Mouse (Mus musculus) stomach, embryonic 14.5 days (tissue): ENCODE measurements around the gene Timp3. TPM values are rescaled to one million over a fixed set of nuclear protein-coding genes. Genes with fewer than 3 reads are reported as not detected.

Experiments used
- ATAC-seq: fragments of 200-750 bp; cut with Nextera tagmentation; 2 replicates; pipeline ENCODE4 v1.8.0; 2017; ENCODE audit warnings: low read depth, moderate TSS enrichment; ENCODE audit not compliant: insufficient number of reproducible peaks, insufficient read depth, low FRiP score
- H3K27ac ChIP-seq: fragments of 300-500 bp; sonication (generic); 2 replicates; pipeline ENCODE4 v1.5.1; 2014; ENCODE audit warnings: mild to moderate bottlenecking, low read length, moderate library complexity, mixed read lengths
- H3K27me3 ChIP-seq: fragments of 300-500 bp; sonication (generic); 2 replicates; pipeline ENCODE4 v1.6.1; 2014; ENCODE audit warnings: low read length, control low read depth, mixed read lengths; ENCODE audit not compliant: control insufficient read depth, insufficient read depth
- H3K36me3 ChIP-seq: fragments of 300-500 bp; sonication (generic); 2 replicates; pipeline ENCODE4 v1.6.1; 2014; ENCODE audit warnings: mild to moderate bottlenecking, control low read depth, low read length, moderate library complexity, mixed read lengths; ENCODE audit not compliant: control insufficient read depth, insufficient read depth
- H3K4me1 ChIP-seq: fragments of 300-500 bp; sonication (generic); 2 replicates; pipeline ENCODE4 v1.6.1; 2014; ENCODE audit warnings: low read length, control low read depth, mixed read lengths; ENCODE audit not compliant: control insufficient read depth, insufficient read depth
- H3K4me2 ChIP-seq: fragments of 300-500 bp; sonication (generic); replicated peaks from 2 replicates; pipeline ENCODE4 v1.6.1; 2014; ENCODE audit warnings: low read depth, low read length, control low read depth
- H3K4me3 ChIP-seq: fragments of 300-500 bp; sonication (generic); 2 replicates; pipeline ENCODE4 v1.5.1; 2014; ENCODE audit warnings: low read depth, low read length, control low read depth
- H3K9ac ChIP-seq: fragments of 300-500 bp; sonication (generic); replicated peaks from 2 replicates; pipeline ENCODE4 v1.6.1; 2014; ENCODE audit warnings: low read depth, mild to moderate bottlenecking, control low read depth, low read length, moderate library complexity, mixed read lengths
- H3K9me3 ChIP-seq: fragments of 300-500 bp; sonication (generic); 2 replicates; pipeline ENCODE4 v1.6.1; 2016; ENCODE audit warnings: low read depth, low read length, control low read depth; ENCODE audit not compliant: control insufficient read depth
- WGBS: fragments of 180-500 bp; shearing (Covaris S2); extraction: QIAGEN DNeasy Blood & Tissue Kit; methylation state at CpG from one replicate; pipeline ENCODE4 v1.1.7; 2014; 5-methylcytosine and 5-hydroxymethylcytosine counted together
- polyA plus RNA-seq: library from polyadenylated mRNA; unstranded; fragments of >200 nt; fragmentation: Nextera tagmentation; extraction: Ambion mirVana; gene quantifications from 2 replicates; pipeline ENCODE4 v1.2.1, GENCODE M21; 2014

Gene Timp3
- polyA plus RNA-seq, 1 experiment from 2014 or later, result 88.0 TPM

- Histone ChIP-seq H3K27me3 (no peaks in the 10 kb centered on the region), H3K9me3 (no peaks in the 10 kb centered on the region), H3K27ac (peak overlapping the region; percentile 79; the same call in 1 of the 2 replicates), H3K4me3 (no peak overlapping the region), H3K4me1 (peaks cover 6% of the 10 kb centered on the region), H3K9ac (no peak overlapping the region), H3K36me3 (no peaks in the 10 kb centered on the region), H3K4me2 (no peak overlapping the region)
- ATAC-seq, result peak; percentile 35; the same call in 1 of the 2 replicates
- WGBS, result 24% methylated on average over 9 of the region's 9 CpGs
Measured at GRCm38 (mm10) chr10:86381150-86381921, 81.2 kb downstream of the Timp3 start.

DNA sequence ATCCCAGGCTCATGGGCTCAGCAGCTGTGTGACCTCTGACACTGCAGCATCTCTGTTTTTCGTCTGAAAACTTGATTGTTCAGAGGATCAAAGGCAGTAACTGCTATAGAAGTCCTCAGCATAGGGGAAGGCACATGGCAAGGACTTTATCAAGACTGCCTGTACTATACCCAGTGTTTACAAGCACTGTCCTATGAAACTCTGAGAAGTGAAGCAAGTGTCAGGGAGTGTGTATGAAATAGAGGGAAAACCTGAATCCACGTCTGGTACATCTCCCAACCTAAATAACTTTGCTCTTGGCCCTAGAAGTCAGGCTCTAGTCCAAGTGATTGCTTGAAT lies 81.7 kb downstream of the Timp3 start:
- Histone ChIP-seq H3K4me2 (no peak overlapping the region), H3K27ac (peak overlapping the region; percentile 15; the same call in 1 of the 2 replicates), H3K4me1 (peaks cover 7% of the 10 kb centered on the region), H3K9me3 (no peaks in the 10 kb centered on the region), H3K9ac (no peak overlapping the region), H3K27me3 (no peaks in the 10 kb centered on the region), H3K36me3 (no peaks in the 10 kb centered on the region), H3K4me3 (no peak overlapping the region)
- WGBS, result 15% methylated on average over 2 of the region's 2 CpGs
- ATAC-seq, result peak; percentile 48; the same call in 1 of the 2 replicates

DNA sequence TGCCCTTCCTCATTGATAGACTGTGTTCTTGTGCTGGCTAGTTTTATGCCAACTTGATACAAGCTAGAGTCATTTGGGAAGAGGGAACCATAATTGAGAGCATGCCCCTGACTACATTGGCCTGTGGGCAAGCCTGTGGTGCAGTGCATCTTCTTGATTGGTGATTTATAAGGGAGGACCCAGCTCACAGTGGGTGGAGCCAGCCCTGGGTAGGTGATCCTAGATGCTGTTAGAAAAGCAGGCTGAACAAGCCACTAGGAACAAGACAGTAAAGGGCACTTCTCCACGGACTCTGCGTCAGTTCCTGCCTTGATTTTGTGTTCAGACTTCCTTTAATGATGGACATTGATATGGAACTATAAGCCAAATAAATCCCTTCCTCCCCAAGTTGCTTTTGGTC lies 84.5 kb downstream of the Timp3 start:
- Histone ChIP-seq H3K9me3 (no peaks in the 10 kb centered on the region), H3K27ac (no peak overlapping the region), H3K4me2 (no peak overlapping the region), H3K36me3 (no peaks in the 10 kb centered on the region), H3K27me3 (no peaks in the 10 kb centered on the region), H3K4me1 (peaks cover 15% of the 10 kb centered on the region), H3K4me3 (no peak overlapping the region), H3K9ac (no peak overlapping the region)
- ATAC-seq, result no peak
- WGBS, result 75% methylated on average over 2 of the region's 2 CpGs

- Histone ChIP-seq H3K4me3 (no peak overlapping the region), H3K36me3 (no peaks in the 10 kb centered on the region), H3K9me3 (no peaks in the 10 kb centered on the region), H3K9ac (no peak overlapping the region), H3K4me1 (peaks cover 15% of the 10 kb centered on the region), H3K27ac (no peak overlapping the region), H3K4me2 (no peak overlapping the region), H3K27me3 (no peaks in the 10 kb centered on the region)
- no peak for ATAC-seq
- 75% methylated on average over 4 of the region's 4 CpGs for WGBS
Measured at GRCm38 (mm10) chr10:86385656-86386055, 85.5 kb downstream of the Timp3 start.

DNA sequence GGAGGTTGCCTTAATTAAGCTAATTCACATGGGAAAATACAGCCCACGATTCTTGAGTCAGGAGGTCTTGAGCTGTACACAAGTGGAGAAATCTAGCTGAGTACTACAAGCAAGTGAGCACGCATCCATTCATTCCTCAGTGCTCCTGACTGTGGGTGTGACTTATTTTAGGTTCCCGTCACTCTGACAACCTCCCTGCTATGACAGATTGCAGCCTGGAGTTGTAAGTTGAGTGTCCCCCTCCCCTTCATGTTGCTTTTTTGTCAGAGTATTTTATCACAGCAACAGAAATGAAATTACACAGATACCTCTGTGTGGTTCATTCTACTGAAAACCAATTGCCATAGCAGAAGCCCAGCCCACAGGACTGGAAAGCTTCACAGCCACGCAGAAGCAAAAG lies 86.1 kb downstream of the Timp3 start:
- Histone ChIP-seq H3K4me3 (no peak overlapping the region), H3K27ac (no peak overlapping the region), H3K36me3 (no peaks in the 10 kb centered on the region), H3K4me1 (peaks cover 15% of the 10 kb centered on the region), H3K27me3 (no peaks in the 10 kb centered on the region), H3K9me3 (no peaks in the 10 kb centered on the region), H3K9ac (no peak overlapping the region), H3K4me2 (no peak overlapping the region)
- no peak for ATAC-seq
- WGBS, result 73% methylated on average over 4 of the region's 4 CpGs

DNA sequence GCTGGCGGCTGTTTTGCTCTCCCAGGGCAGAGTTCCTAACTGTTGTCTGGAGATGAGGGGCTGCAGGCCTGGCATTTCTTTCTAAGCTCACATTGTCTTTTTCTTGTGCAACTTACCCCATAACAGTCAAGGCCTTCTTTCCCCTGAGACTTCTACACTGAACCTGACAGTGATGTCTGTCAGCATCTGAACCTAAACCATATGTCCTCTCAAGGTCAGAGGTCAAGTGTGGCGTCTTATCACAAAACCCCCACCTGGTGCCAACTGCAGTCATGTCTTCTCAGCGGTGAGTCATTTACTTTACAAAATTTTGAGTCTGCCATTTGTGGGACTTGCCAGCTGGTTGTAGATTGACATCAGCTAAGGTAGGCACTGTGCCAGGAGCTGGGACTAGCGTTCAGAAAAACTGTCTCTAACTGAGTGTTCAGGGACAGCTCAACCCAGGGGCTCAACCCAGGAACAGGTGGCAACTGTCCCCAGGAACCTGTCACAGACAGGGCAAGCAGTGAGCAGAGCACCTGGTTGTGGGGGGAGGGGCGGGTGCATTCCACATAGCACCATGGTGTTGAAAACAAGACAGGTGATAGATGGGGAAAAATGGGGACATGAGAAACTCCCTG lies 87.8 kb downstream of the Timp3 start:
- Histone ChIP-seq H3K27ac (no peak overlapping the region), H3K9ac (no peak overlapping the region), H3K4me1 (peaks cover 9% of the 10 kb centered on the region; the same call in 1 of the 2 replicates), H3K4me3 (no peak overlapping the region), H3K4me2 (no peak overlapping the region), H3K9me3 (no peaks in the 10 kb centered on the region), H3K27me3 (no peaks in the 10 kb centered on the region), H3K36me3 (no peaks in the 10 kb centered on the region)
- 50% methylated on average over 5 of the region's 5 CpGs for WGBS
- ATAC-seq, result no peak

DNA sequence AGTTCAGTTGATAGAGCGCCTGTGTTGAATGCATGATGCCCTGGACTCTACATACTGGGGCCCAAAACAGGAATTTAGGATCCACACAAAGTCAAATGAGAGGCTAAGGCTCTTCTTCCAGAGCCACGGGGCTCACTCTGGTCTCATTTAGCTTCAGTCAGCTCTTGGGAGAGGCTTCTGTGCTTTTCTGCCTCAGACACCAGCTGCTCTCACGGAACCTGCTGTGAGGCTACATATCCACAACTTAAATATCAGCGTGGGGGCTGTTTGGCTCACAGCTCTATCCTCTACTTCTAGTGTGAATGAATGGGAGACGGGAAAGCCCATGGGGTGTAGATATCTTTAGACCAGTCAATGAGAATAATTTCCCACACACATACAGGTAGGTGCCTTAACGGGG lies 88.6 kb downstream of the Timp3 start:
- H3K27ac ChIP-seq, result no peak overlapping the region
- ATAC-seq, result no peak
- no peak overlapping the region for H3K9ac ChIP-seq
- H3K4me1 ChIP-seq, result peaks cover 9% of the 10 kb centered on the region; the same call in 1 of the 2 replicates
- WGBS, result 82% methylated on average over 6 of the region's 6 CpGs
- H3K9me3 ChIP-seq, result no peaks in the 10 kb centered on the region
- H3K36me3 ChIP-seq, result no peaks in the 10 kb centered on the region
- no peak overlapping the region for H3K4me2 ChIP-seq
- H3K27me3 ChIP-seq, result no peaks in the 10 kb centered on the region
- H3K4me3 ChIP-seq, result no peak overlapping the region

GRCm38 (mm10) chr10:86389357-86389756 lies 89.2 kb downstream of the Timp3 start:
- Histone ChIP-seq H3K27me3 (no peaks in the 10 kb centered on the region), H3K9ac (no peak overlapping the region), H3K4me3 (no peak overlapping the region), H3K36me3 (no peaks in the 10 kb centered on the region), H3K27ac (no peak overlapping the region), H3K9me3 (no peaks in the 10 kb centered on the region), H3K4me2 (no peak overlapping the region), H3K4me1 (peaks cover 9% of the 10 kb centered on the region; the same call in 1 of the 2 replicates)
- 79% methylated on average over 3 of the region's 3 CpGs for WGBS
- no peak for ATAC-seq
